Mouse (Mus musculus) forebrain, embryonic 12.5 days (tissue): ENCODE data around the gene Gm8020. TPM values are rescaled to one million over a fixed set of nuclear protein-coding genes. Genes with fewer than 3 reads are reported as not detected.
"Not testable (repeated sequence)": the region's sequence is repeated elsewhere in the genome, so short reads cannot be mapped to it uniquely, and the experiment has no call there.

ENCODE experiments used
- ATAC-seq: fragments of 200-750 bp; cut with Nextera tagmentation; 2 replicates; pipeline ENCODE4 v1.8.0; 2017; ENCODE audit warnings: moderate TSS enrichment; ENCODE audit not compliant: low FRiP score
- H3K27ac ChIP-seq: fragments of 300-500 bp; sonication (generic); 2 replicates; pipeline ENCODE4 v1.5.1; 2016; ENCODE audit warnings: mild to moderate bottlenecking
- H3K27me3 ChIP-seq: fragments of 300-500 bp; sonication (generic); 2 replicates; pipeline ENCODE4 v1.6.1; 2016; ENCODE audit warnings: mild to moderate bottlenecking
- H3K36me3 ChIP-seq: fragments of 300-500 bp; sonication (generic); replicated peaks from 2 replicates; pipeline ENCODE4 v1.6.1; 2016; ENCODE audit warnings: mild to moderate bottlenecking
- H3K4me1 ChIP-seq: fragments of 300-500 bp; sonication (generic); 2 replicates; pipeline ENCODE4 v1.6.1; 2016
- H3K4me2 ChIP-seq: fragments of 300-500 bp; sonication (generic); 2 replicates; pipeline ENCODE4 v1.6.1; 2016; ENCODE audit warnings: mild to moderate bottlenecking, moderate library complexity
- H3K4me3 ChIP-seq: fragments of 300-500 bp; sonication (generic); replicated peaks from 2 replicates; pipeline ENCODE4 v1.5.1; 2016; ENCODE audit warnings: mild to moderate bottlenecking
- H3K9ac ChIP-seq: fragments of 300-500 bp; sonication (generic); 2 replicates; pipeline ENCODE4 v1.6.1; 2016; ENCODE audit warnings: mild to moderate bottlenecking
- H3K9me3 ChIP-seq: fragments of 300-500 bp; sonication (generic); 2 replicates; pipeline ENCODE4 v1.6.1; 2016
- WGBS: fragments of 180-500 bp; shearing (Covaris S2); methylation state at CpG from one replicate; pipeline ENCODE4 v1.1.7; 2016; 5-methylcytosine and 5-hydroxymethylcytosine counted together
- polyA plus RNA-seq: library from polyadenylated mRNA; unstranded; fragments of >200 nt; fragmentation: Nextera tagmentation; extraction: Ambion mirVana; gene quantifications from 2 replicates; pipeline ENCODE4 v1.2.1, GENCODE M21; 2016

Gene Gm8020
- not detected in 2 replicates for polyA plus RNA-seq

GRCm38 (mm10) chr14:42502249-42502648, at the start of gene Gm8020:
TSS of gene Gm8020 (minus strand) at chr14:42502349.
- H3K36me3 ChIP-seq, ATAC-seq, H3K27ac ChIP-seq, H3K4me2 ChIP-seq, H3K9ac ChIP-seq, H3K27me3 ChIP-seq, H3K9me3 ChIP-seq, H3K4me1 ChIP-seq, H3K4me3 ChIP-seq: not testable (repeated sequence)
- 90% methylated on average over 2 of the region's 3 CpGs for WGBS

- ATAC-seq = 0 out of 2 replicates have a peak, but pooled peaks have one; percentile 30
- H3K4me3 ChIP-seq, H3K36me3 ChIP-seq, H3K9ac ChIP-seq, H3K4me2 ChIP-seq, H3K4me1 ChIP-seq, H3K27me3 ChIP-seq, H3K27ac ChIP-seq, H3K9me3 ChIP-seq: not testable (repeated sequence)
- 14% methylated on average over 18 of the region's 31 CpGs for WGBS
Measured at GRCm38 (mm10) chr14:42543170-42543701, 41.1 kb upstream of the Gm8020 start.

- not testable (repeated sequence) for H3K27me3 ChIP-seq, H3K9ac ChIP-seq, H3K9me3 ChIP-seq, H3K4me1 ChIP-seq, H3K4me3 ChIP-seq, H3K27ac ChIP-seq, H3K36me3 ChIP-seq, H3K4me2 ChIP-seq
- WGBS = 28% methylated on average over 23 of the region's 29 CpGs
- ATAC-seq = peak; percentile 46; the same call in 1 of the 2 replicates
Measured at GRCm38 (mm10) chr14:42542316-42543169, 40.4 kb upstream of the Gm8020 start.

GRCm38 (mm10) chr14:42524182-42524581, 22.0 kb upstream of the Gm8020 start, which contains the start of gene Gm8024:
TSS of gene Gm8024 (minus strand) at chr14:42524282.
- 93% methylated on average over 1 of the region's 3 CpGs for WGBS
- H3K36me3 ChIP-seq, ATAC-seq, H3K27me3 ChIP-seq, H3K27ac ChIP-seq, H3K4me3 ChIP-seq, H3K9me3 ChIP-seq, H3K4me1 ChIP-seq, H3K4me2 ChIP-seq, H3K9ac ChIP-seq: not testable (repeated sequence)

- H3K9me3 ChIP-seq, H3K4me1 ChIP-seq, H3K36me3 ChIP-seq, H3K27me3 ChIP-seq, H3K27ac ChIP-seq, H3K9ac ChIP-seq, H3K4me3 ChIP-seq, ATAC-seq, H3K4me2 ChIP-seq: not testable (repeated sequence)
- 76% methylated on average over 2 of the region's 2 CpGs for WGBS
Measured at GRCm38 (mm10) chr14:42463581-42463980, 38.6 kb downstream of the Gm8020 start, which contains the start of gene Gm8011. TSS of gene Gm8011 (plus strand) at chr14:42463881.

Other genes starting within 250 kb of the Gm8020 start
- not detected in 2 replicates for gene Gm17026, start 242.3 kb downstream of the Gm8020 start, polyA plus RNA-seq
- gene Gm9611, start 205.0 kb downstream of the Gm8020 start, polyA plus RNA-seq = not detected in 2 replicates
- not detected in 2 replicates for gene Gm7995, start 192.1 kb downstream of the Gm8020 start, polyA plus RNA-seq
- gene Gm8005, start 62.7 kb downstream of the Gm8020 start, polyA plus RNA-seq = not detected in 2 replicates
- not detected in 2 replicates for gene Gm8011, start 38.5 kb downstream of the Gm8020 start, polyA plus RNA-seq
- not detected in 2 replicates for gene Gm8024, start 21.9 kb upstream of the Gm8020 start, polyA plus RNA-seq
- not detected in 2 replicates for gene Gm17124, start 97.5 kb upstream of the Gm8020 start, polyA plus RNA-seq
- gene Gm3633, start 139.6 kb upstream of the Gm8020 start, polyA plus RNA-seq = not detected in 2 replicates
- not detected in 2 replicates for gene Gm10378, start 153.6 kb upstream of the Gm8020 start, polyA plus RNA-seq